Mouse (Mus musculus) urinary bladder, adult 2 months (tissue): ENCODE measurements around the gene Noc4l. TPM values are rescaled to one million over a fixed set of nuclear protein-coding genes. Genes with fewer than 3 reads are reported as not detected.

Experiments
- DNase-seq: peaks from one replicate; pipeline ENCODE4 v3.0.0; 2022; ENCODE audit warnings: low spot score
- polyA plus RNA-seq: library from polyadenylated mRNA; depleted of rRNA; stranded (reverse); fragments of >200 nt; gene quantifications from 2 replicates; pipeline ENCODE4 v1.2.3, GENCODE M21; 2012; rRNA removed

Gene Noc4l
- polyA plus RNA-seq, 1 experiment: 31.1 TPM

DNA sequence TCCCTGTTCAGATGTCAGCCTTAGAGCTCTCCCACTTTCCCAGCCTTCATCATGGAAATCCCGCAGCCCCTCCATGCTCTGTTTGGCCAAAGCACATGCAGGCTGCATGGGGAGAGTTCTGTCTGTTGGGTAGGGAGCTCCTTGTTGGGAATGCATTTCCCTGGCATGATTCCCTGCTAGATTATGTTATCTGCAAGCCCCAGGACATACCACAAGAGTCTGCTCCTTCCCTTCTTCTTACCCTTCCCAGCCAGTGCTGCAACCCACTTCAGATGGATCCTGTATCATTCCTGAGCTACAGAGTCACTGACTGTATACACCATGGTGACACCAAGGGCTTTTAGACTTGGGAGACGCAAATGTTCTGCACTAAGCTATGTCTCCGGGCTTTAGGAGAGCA lies 43.8 kb downstream of the Noc4l start:
- no peak for DNase-seq

DNA sequence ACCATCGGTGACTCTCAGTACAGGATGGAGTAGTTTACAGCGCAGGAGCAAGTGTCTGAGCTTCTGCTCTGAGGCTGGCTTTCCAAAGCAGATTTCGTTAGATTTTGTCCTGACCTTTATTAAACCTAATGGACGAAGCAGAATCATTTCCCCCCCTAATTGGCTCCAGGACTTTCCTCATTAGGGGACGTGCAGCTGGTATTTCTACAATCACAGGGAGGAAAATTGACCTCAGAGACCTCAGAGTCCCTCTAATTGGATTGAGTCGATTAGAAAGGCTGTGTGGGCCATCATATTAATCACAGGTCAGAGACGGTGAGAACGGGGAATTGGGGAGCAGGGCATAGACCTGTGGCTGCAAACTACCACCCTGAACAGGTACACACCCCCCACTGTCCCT lies 44.3 kb downstream of the Noc4l start:
- DNase-seq: no peak

DNA sequence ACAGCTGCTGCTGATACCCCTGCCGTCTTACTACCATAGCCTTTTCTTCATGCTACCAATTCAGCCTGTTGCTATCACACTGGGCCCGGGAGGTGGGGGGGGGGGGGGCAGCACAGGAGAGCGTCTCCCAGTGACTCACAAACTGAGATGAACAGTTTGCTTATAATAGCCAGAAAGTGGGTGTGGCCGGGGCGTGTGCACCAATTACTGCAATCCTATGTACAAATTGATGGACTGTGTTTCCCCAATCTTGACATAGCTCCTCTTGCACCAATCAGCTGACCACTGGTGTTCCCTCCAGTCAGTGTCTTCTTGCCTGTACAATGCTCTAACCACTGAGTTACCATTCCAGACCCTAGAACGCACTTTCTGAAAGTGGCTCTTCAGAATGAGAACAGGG lies 44.9 kb downstream of the Noc4l start:
- no peak for DNase-seq

DNA sequence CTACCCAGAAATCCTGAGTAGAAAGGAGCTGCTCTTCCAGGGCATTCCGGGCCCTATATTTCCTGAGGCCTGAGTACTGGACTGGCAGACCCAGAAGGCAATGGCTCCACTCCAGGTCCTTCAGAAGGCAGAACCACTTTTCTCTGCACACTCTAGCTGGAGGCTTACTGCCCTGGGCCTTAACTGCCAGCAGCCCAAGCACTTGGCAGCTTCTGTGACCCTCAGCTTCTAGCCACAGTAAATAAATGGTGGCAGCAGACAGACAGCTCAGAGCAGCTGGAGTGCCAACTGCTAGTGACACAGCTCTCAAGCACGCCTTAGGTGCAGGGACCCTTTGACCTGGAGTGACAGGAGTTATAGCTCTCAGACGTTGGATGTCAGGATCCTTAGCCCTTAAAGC lies 45.5 kb downstream of the Noc4l start:
- no peak for DNase-seq

DNA sequence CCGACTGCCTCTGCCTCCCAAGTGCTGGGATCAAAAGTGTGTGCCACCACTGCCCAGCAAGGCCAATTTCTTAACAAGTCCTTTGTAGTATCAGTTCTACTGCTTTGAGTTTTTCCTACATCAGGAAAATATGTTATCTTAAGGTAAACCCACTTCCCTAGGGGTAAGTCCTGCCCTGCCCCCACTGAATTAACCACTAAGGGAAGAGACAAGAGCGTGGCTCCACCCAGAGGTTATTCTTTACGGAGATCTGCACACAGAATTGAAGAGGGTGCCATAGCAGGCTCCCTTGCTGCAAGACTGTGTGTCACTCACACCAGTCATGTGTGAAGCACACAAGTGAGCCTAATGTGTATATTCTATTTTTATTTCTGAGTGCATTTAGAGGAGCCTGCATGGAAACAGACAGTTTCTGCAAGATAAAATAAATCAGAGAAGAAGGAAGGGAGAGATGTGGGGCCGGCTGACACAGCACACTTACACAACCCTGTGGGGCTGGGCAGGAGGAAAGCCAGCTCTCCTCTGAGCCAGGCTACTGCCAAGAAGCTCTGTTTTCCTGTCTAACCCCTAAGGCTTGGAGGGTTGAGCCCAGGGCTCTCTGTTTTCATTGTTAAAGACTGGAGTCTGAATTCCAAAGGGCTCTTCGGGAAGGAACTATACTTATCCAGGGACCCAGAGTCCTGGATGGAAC lies 47.5 kb downstream of the Noc4l start:
- no peak for DNase-seq

DNA sequence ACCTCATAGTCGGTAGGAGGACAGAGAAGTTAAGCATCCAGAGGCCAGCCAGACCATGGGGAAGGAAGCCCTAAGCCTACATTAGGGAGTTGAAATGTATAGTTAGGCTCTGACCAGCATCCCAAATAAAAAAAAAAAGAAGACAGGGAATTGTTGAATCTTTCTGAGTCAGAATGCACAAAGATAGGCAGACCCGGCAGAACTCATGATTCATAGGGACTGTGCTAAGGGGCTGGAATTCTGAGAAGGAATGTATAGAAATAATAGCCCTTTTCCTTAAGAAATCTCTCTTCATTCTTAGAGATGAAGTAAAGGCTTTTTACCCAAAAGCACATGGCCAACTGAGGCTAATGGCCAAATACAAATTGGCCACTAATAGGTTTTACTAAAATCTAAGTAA lies 48.9 kb downstream of the Noc4l start:
- DNase-seq: no peak

DNA sequence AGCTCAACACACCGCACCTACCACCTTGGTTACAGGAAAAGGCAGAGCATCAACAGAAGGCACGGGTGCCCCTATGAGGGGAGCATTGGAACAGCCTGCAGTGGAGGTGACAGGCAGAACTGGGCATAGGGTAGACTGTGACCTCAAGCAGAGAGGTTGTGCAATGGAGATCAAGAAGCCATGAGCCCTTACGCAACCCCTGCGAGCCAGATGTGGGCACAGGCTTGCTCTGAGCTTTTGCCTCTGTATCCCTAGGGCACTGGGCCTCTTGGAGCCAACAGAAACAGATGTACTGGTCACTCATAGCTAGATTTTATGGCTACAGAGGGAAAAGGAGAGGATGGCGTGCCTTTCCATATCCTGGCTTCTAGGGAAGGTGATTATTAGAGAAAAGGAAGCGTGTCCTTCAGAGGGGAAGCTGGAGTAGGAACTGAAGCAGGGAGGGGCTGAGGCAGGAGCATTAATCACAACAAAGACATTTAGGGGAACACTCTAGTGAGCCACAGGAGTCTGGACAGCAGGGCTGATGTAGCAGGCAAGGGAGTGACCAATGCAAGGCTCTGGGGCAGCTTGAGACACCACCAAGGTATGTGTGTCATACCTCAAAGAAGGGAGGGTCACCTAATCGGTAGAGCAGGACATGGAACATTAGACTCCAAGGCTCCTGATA lies 50.1 kb downstream of the Noc4l start:
- no peak for DNase-seq

Other genes with a start within 250 kb of the Noc4l start
- gene Fbrsl1, start 204.9 kb downstream of the Noc4l start, polyA plus RNA-seq: 22.1 and 36.4 TPM in 2 replicates
- 3.9 and 4.0 TPM in 2 replicates for gene Galnt9, start 109.1 kb downstream of the Noc4l start, polyA plus RNA-seq
- 15.7 and 16.7 TPM in 2 replicates for gene Ddx51, start within 50 bp of the Noc4l start, polyA plus RNA-seq
- gene Ep400, start 117.3 kb upstream of the Noc4l start, polyA plus RNA-seq: 13.7 and 22.6 TPM in 2 replicates
- 23.2 and 25.6 TPM in 2 replicates for gene Pus1, start 127.2 kb upstream of the Noc4l start, polyA plus RNA-seq
- gene Ulk1, start 156.7 kb upstream of the Noc4l start, polyA plus RNA-seq: 26.4 and 41.9 TPM in 2 replicates
- gene Hscb, start 186.4 kb upstream of the Noc4l start, polyA plus RNA-seq: 30.7 and 33.3 TPM in 2 replicates
- 7.8 and 10.9 TPM in 2 replicates for gene Chek2, start 186.6 kb upstream of the Noc4l start, polyA plus RNA-seq
- gene Ttc28, start 226.4 kb upstream of the Noc4l start, polyA plus RNA-seq: 4.9 and 10.8 TPM in 2 replicates